Mouse (Mus musculus) spleen, adult 2 months (tissue): ENCODE results near the gene Olfr150. TPM values are rescaled to one million over a fixed set of nuclear protein-coding genes. Genes with fewer than 3 reads are reported as not detected.
"Not testable (repeated sequence)": the region's sequence is repeated elsewhere in the genome, so short reads cannot be mapped to it uniquely, and the experiment has no call there.

Experiments used
- DNase-seq, 2 experiments: peaks; one replicate each; pipeline versions ENCODE4 v3.0.0 to v3.0.0-alpha.2; 2012 to 2021; ENCODE audit warnings: low spot score in 2 of 2, low read depth in 1 of 2
- H3K27ac ChIP-seq: fragments of 200-500 bp; 2 replicates; pipeline ENCODE4 v1.5.1; 2012; ENCODE audit warnings: low read length, inconsistent platforms; ENCODE audit not compliant: insufficient read depth
- H3K27me3 ChIP-seq: fragments of 200-500 bp; 2 replicates; pipeline ENCODE4 v1.6.1; 2012; ENCODE audit warnings: mild to moderate bottlenecking, moderate library complexity, low read length, inconsistent platforms; ENCODE audit not compliant: control insufficient read depth, insufficient read depth
- H3K36me3 ChIP-seq: fragments of 200-500 bp; 2 replicates; pipeline ENCODE4 v1.6.1; 2012; ENCODE audit warnings: mild to moderate bottlenecking, low read length, inconsistent platforms; ENCODE audit not compliant: control insufficient read depth, insufficient read depth
- H3K4me1 ChIP-seq: fragments of 200-500 bp; 2 replicates; pipeline ENCODE4 v1.6.1; 2011; ENCODE audit warnings: inconsistent platforms; ENCODE audit not compliant: control insufficient read depth, insufficient read depth, insufficient read length
- H3K4me3 ChIP-seq: fragments of 200-500 bp; 2 replicates; pipeline ENCODE4 v1.5.1; 2011; ENCODE audit warnings: mild to moderate bottlenecking, inconsistent platforms; ENCODE audit not compliant: insufficient read depth, insufficient read length; ENCODE audit errors: extremely low read depth
- CTCF ChIP-seq: fragments of 200-500 bp; IDR thresholded peaks from 2 replicates; pipeline ENCODE4 v1.5.1; 2011; ENCODE audit warnings: mild to moderate bottlenecking, inconsistent platforms; ENCODE audit not compliant: insufficient read depth, insufficient read length, insufficient replicate concordance; ENCODE audit errors: extremely low read depth
- POLR2A ChIP-seq: fragments of 200-500 bp; IDR thresholded peaks from 2 replicates; pipeline ENCODE4 v1.6.1; 2011; ENCODE audit warnings: low read depth, low read length, inconsistent platforms
- WGBS: fragments of 180-500 bp; shearing (Covaris S2); methylation state at CpG from one replicate; pipeline ENCODE4 v1.1.7; 2018; 5-methylcytosine and 5-hydroxymethylcytosine counted together
- polyA plus RNA-seq: library from polyadenylated mRNA; depleted of rRNA; stranded (reverse); fragments of >200 nt; gene quantifications from 2 replicates; pipeline ENCODE4 v1.2.3, GENCODE M21; 2012; rRNA removed

The Olfr150 gene
- polyA plus RNA-seq, result not detected in 2 replicates

- H3K36me3 ChIP-seq, result no peaks in the 10 kb centered on the region
- no peak within 1 kb of the TSS for H3K4me3 ChIP-seq
- no peak for DNase-seq
- TF ChIP-seq POLR2A, result no peak
- TF ChIP-seq CTCF, result no peak
- no peaks in the 10 kb centered on the region for H3K27me3 ChIP-seq
- no peak within 1 kb of the TSS for H3K27ac ChIP-seq
- no peaks in the 10 kb centered on the region for H3K4me1 ChIP-seq
Measured at GRCm38 (mm10) chr9:39730678-39731077, at the start of gene Olfr150. TSS of gene Olfr150 (plus strand) at chr9:39730978.

GRCm38 (mm10) chr9:39701123-39701522, 29.7 kb upstream of the Olfr150 start:
- WGBS, result 84% methylated on average over 8 of the region's 8 CpGs
- H3K36me3 ChIP-seq, H3K4me1 ChIP-seq, DNase-seq, H3K4me3 ChIP-seq, H3K27me3 ChIP-seq, H3K27ac ChIP-seq: not testable (repeated sequence)

GRCm38 (mm10) chr9:39707017-39707416, 23.8 kb upstream of the Olfr150 start, which contains the start of gene Olfr149:
TSS of gene Olfr149 (minus strand) at chr9:39707117.
- DNase-seq, result no peak
- Histone ChIP-seq H3K4me1 (no peaks in the 10 kb centered on the region), H3K4me3 (no peak within 1 kb of the TSS), H3K36me3 (no peaks in the 10 kb centered on the region), H3K27me3 (no peaks in the 10 kb centered on the region), H3K27ac (no peak within 1 kb of the TSS)
- TF ChIP-seq POLR2A (no peak), CTCF (no peak)

GRCm38 (mm10) chr9:39708958-39709357, 21.8 kb upstream of the Olfr150 start:
- no peak for TF ChIP-seq CTCF
- TF ChIP-seq POLR2A, result no peak
- Histone ChIP-seq H3K27ac (no peak overlapping the region), H3K4me1 (no peaks in the 10 kb centered on the region), H3K4me3 (no peak overlapping the region), H3K27me3 (no peaks in the 10 kb centered on the region), H3K36me3 (no peaks in the 10 kb centered on the region)
- no peak for DNase-seq
- 57% methylated on average over 3 of the region's 3 CpGs for WGBS

GRCm38 (mm10) chr9:39711053-39711452, 19.7 kb upstream of the Olfr150 start, which contains the start of gene Olfr965:
TSS of gene Olfr965 (plus strand) at chr9:39711353.
- H3K27ac ChIP-seq, result no peak within 1 kb of the TSS
- no peak for DNase-seq
- TF ChIP-seq POLR2A (no peak), CTCF (no peak)
- H3K4me3 ChIP-seq, result no peak within 1 kb of the TSS
- no peaks in the 10 kb centered on the region for H3K36me3 ChIP-seq
- no peaks in the 10 kb centered on the region for H3K4me1 ChIP-seq
- no peaks in the 10 kb centered on the region for H3K27me3 ChIP-seq

- TF ChIP-seq CTCF (no peak), POLR2A (no peak)
- H3K4me3 ChIP-seq, result no peak overlapping the region
- WGBS, result 92% methylated on average over 1 of the region's 1 CpGs
Measured at GRCm38 (mm10) chr9:39740741-39741140, 10.0 kb downstream of the Olfr150 start.

GRCm38 (mm10) chr9:39745949-39746348, 15.2 kb downstream of the Olfr150 start, which contains the start of gene Olfr967:
TSS of gene Olfr967 (plus strand) at chr9:39746249.
- Histone ChIP-seq H3K27ac (no peak within 1 kb of the TSS), H3K27me3 (no peaks in the 10 kb centered on the region), H3K36me3 (no peaks in the 10 kb centered on the region), H3K4me1 (no peaks in the 10 kb centered on the region), H3K4me3 (no peak within 1 kb of the TSS)
- TF ChIP-seq POLR2A (no peak), CTCF (no peak)
- no peak for DNase-seq

More at GRCm38 (mm10) chr9:39740741-39741140, 10.0 kb downstream of the Olfr150 start:
- no peaks in the 10 kb centered on the region for H3K36me3 ChIP-seq
- DNase-seq, result no peak
- H3K27me3 ChIP-seq, result no peaks in the 10 kb centered on the region
- H3K27ac ChIP-seq, result no peak overlapping the region
- no peaks in the 10 kb centered on the region for H3K4me1 ChIP-seq
